Mouse (Mus musculus): ENCODE data around the gene Cdc37l1. TPM values are rescaled to one million over a fixed set of nuclear protein-coding genes. Genes with fewer than 3 reads are reported as not detected.

Cdc37l1 gene
- 42.1 and 47.1 TPM in 2 replicates for polyA plus RNA-seq (2015; fragmentation: Nextera tagmentation; extraction: Ambion mirVana)

DNA sequence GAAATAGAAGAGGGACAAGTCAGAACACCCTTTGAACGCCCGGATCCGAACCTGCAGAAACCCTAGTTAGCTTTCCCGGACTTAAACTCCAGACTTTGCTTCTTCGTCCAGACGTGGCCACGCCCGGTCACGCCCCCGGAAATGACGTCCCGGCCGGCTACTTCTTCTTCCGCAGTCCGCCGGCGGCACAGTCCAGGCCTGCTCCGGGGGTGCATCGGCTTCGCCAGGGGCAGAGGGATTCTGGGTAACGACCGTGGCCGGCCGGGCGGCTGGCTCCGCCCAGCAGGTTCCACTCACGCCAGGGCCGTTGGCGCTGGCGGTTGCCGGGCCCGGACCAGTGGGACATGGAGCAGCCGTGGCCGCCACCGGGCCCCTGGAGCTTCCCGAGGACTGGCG lies at the start of gene Cdc37l1:
Gene Cdc37l1, plus strand, starts transcription at position 159 of the 396 bp plus-strand sequence.
- peak within 1 kb of the TSS; percentile 96 for H3K4me3 ChIP-seq
- H3K4me1 ChIP-seq (replicated peaks): peaks cover 17% of the 10 kb centered on the region
- under 1% methylated on average over 37 of the region's 37 CpGs for WGBS
- ATAC-seq (ENCODE audit: low FRiP score, low read depth): peak; percentile 96
- peak within 1 kb of the TSS; percentile 65 for H3K4me2 ChIP-seq
- no peaks in the 10 kb centered on the region for H3K27me3 ChIP-seq
- no peaks in the 10 kb centered on the region for H3K36me3 ChIP-seq
- H3K9me3 ChIP-seq: no peaks in the 10 kb centered on the region
- peak within 1 kb of the TSS; percentile 90 for H3K27ac ChIP-seq (replicated peaks)
- H3K9ac ChIP-seq: peak within 1 kb of the TSS; percentile 92

DNA sequence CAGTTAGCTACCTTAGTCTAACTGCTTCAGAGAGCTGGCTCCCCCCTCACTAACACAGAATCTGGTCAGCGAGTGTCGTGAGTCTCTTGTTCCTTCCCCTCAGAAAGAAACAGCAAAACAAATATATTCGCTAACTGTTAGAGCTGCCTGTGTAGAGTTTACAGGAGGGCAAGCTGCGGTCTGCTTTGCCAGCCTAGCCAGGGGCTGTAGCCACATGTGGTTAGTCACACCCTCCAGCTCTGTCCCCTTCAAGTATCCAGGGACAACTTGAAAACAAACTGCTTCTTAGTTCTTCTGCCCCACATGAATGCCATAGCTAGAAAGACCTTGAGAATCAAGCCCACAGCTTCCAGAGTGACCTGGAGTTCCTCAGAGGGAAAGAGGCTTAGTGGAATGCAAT lies 48.9 kb upstream of the Cdc37l1 start:
- no peak for ATAC-seq (ENCODE audit: low FRiP score, low read depth)
- 73% methylated on average over 4 of the region's 4 CpGs for WGBS
- Histone ChIP-seq H3K36me3 (no peaks in the 10 kb centered on the region), H3K9me3 (no peaks in the 10 kb centered on the region), H3K4me2 (no peak overlapping the region), H3K4me3 (no peak overlapping the region), H3K4me1 (replicated peaks) (no peaks in the 10 kb centered on the region), H3K9ac (no peak overlapping the region), H3K27me3 (no peaks in the 10 kb centered on the region), H3K27ac (replicated peaks) (no peak overlapping the region)

DNA sequence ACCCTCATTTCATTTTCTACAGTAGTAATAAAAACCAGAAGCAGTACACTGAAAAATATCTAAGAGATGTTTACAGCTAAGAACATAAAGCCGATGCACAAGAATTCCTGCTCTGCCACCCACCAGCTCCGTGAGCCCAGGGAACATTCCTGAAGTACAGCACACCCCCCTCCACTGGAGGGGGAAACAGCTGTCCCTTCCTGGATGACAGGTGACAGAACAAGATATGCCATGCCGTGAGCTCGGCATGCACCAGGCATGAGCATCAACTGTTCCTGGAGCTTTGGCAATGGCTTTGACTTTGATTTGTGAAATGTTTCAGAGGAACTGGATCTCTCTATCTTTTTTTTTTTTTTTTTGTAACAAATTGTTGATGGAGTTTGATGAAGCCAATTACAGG lies 43.4 kb upstream of the Cdc37l1 start:
- no peak overlapping the region for H3K9ac ChIP-seq
- H3K4me2 ChIP-seq: no peak overlapping the region
- no peak overlapping the region for H3K27ac ChIP-seq (replicated peaks)
- H3K4me3 ChIP-seq: no peak overlapping the region
- H3K27me3 ChIP-seq: no peaks in the 10 kb centered on the region
- no peak for ATAC-seq (ENCODE audit: low FRiP score, low read depth)
- no peaks in the 10 kb centered on the region for H3K4me1 ChIP-seq (replicated peaks)
- 63% methylated on average over 4 of the region's 4 CpGs for WGBS
- no peaks in the 10 kb centered on the region for H3K9me3 ChIP-seq
- no peaks in the 10 kb centered on the region for H3K36me3 ChIP-seq

DNA sequence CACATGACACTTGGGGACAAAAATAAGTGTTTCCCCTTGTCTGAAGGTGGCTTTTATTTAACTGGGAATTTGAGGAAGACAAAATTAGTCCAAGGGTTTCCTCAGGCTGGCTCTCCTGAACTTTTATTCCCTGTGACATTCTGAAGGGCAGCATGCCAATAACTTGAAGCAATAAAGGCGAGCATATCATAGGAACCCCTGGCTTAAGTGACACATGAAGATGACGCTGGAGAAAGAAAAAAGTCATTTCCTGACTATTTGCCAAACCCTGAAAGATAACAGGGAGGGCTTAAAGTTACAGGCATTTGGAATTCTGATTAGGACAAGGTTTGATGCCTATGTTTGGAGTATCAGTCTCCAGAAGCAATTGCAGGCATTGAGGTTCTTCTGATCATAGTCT lies 42.8 kb upstream of the Cdc37l1 start:
- Histone ChIP-seq H3K36me3 (no peaks in the 10 kb centered on the region), H3K9me3 (no peaks in the 10 kb centered on the region), H3K4me3 (no peak overlapping the region), H3K27ac (replicated peaks) (no peak overlapping the region), H3K4me2 (no peak overlapping the region), H3K9ac (no peak overlapping the region), H3K4me1 (replicated peaks) (no peaks in the 10 kb centered on the region), H3K27me3 (no peaks in the 10 kb centered on the region)
- no peak for ATAC-seq (ENCODE audit: low FRiP score, low read depth)
- 67% methylated on average over 2 of the region's 2 CpGs for WGBS

DNA sequence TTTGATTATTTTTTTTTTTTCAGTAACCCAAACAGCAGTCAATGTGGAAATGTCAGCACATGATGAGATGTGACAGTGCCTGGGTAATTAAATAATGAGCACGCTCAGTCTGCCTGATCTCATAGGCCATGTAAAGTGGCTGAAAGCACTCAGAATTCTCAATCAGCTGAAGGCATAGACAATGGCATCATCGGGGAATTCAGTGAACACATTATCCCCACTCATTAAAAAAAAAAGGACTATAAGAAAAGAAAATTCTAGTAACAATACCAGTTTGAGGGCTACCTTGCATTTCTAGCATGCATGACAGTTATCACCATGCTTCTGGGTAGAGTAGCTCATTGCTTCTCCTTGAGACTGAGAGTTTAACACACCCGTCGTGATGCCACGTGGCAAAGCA lies 38.9 kb upstream of the Cdc37l1 start:
- H3K4me2 ChIP-seq: no peak overlapping the region
- no peak for ATAC-seq (ENCODE audit: low FRiP score, low read depth)
- H3K27ac ChIP-seq (replicated peaks): no peak overlapping the region

DNA sequence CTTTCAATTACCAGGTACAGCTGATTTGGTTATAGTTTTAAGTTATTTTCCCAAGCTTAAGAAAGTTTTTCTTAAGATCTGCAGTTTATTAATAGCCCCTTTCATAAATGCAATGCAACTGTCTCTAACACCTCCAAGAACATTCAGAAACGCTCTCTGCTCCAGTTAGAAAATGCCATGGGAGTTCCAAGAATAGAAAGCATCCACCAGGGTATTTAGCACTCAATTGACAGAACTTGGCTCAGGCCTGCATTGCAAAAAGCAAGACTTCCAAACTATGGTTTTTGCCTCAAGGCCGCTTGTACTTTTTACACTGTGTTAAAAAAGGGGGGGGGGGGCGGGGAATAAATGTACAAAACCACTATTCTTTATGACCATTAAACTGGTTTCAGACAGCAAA lies 27.0 kb upstream of the Cdc37l1 start:
- Histone ChIP-seq H3K4me1 (replicated peaks) (peaks cover 29% of the 10 kb centered on the region), H3K27ac (replicated peaks) (peak overlapping the region; percentile 91), H3K27me3 (no peaks in the 10 kb centered on the region), H3K4me2 (peak overlapping the region; percentile 94), H3K36me3 (no peaks in the 10 kb centered on the region), H3K9ac (no peak overlapping the region), H3K9me3 (no peaks in the 10 kb centered on the region), H3K4me3 (peak overlapping the region; percentile 86)
- ATAC-seq (ENCODE audit: low FRiP score, low read depth): no peak
- 38% methylated on average over 3 of the region's 3 CpGs for WGBS

More for the DNA sequence above, 38.9 kb upstream of the Cdc37l1 start:
- Histone ChIP-seq H3K9me3 (no peaks in the 10 kb centered on the region), H3K36me3 (no peaks in the 10 kb centered on the region), H3K4me3 (no peak overlapping the region), H3K4me1 (replicated peaks) (no peaks in the 10 kb centered on the region), H3K27me3 (no peaks in the 10 kb centered on the region), H3K9ac (no peak overlapping the region)
- WGBS: 74% methylated on average over 5 of the region's 5 CpGs

DNA sequence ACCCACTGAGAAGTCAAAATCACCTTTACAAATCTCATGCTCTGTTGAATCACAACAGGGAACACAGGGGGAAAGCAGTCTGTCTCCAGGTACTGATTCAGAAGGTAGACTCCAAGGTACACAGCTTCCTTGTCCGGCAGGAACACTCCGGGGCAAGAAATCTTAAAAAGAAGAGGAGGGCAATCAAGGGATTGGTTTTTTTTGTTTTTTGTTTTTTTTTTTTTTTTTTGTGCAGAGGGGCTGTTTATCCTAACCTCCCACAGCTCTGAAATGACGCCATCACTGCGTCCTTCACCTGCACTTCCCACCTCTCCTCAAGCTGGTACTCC lies 26.7 kb upstream of the Cdc37l1 start:
- Histone ChIP-seq H3K4me2 (peak overlapping the region; percentile 94), H3K36me3 (no peaks in the 10 kb centered on the region), H3K9ac (peak overlapping the region; percentile 90), H3K4me3 (peak overlapping the region; percentile 86), H3K27ac (replicated peaks) (peak overlapping the region; percentile 91), H3K4me1 (replicated peaks) (peaks cover 29% of the 10 kb centered on the region), H3K9me3 (no peaks in the 10 kb centered on the region), H3K27me3 (no peaks in the 10 kb centered on the region)
- WGBS: 4% methylated on average over 4 of the region's 4 CpGs
- ATAC-seq (ENCODE audit: low FRiP score, low read depth): peak; percentile 17; the same call in 1 of the 2 replicates

DNA sequence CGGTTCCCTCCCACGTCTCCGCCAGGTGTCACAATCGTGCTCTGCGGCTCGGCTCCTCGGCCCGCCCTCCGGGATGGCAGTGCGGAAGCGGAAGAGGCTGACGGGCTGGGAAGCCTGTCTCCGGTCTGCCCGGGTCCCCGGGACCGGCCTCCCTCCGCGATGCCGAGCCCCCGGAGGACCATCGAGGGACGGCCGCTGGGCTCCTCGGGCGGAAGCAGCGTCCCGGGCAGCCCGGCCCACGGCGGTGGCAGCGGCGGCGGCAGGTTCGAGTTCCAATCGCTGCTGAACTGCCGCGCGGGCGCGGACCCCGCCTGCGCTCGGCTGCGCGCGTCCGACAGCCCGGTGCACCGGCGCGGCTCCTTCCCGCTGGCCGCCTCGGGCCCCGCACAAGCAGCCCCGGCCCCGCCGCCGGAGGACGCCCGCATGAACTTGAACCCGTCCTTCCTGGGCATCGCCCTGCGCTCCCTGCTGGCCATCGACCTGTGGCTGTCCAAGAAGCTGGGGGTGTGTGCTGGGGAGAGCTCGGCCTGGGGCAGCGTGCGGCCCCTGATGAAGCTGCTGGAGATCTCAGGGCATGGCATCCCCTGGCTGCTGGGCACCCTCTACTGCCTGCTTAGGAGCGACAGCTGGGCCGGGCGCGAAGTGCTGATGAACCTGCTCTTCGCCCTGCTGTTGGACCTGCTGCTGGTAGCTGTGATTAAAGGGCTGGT lies 26.2 kb upstream of the Cdc37l1 start, which contains the start of gene Plpp6:
Gene Plpp6, plus strand, starts transcription at position 112 of the 710 bp plus-strand sequence.
- Histone ChIP-seq H3K4me3 (peak within 1 kb of the TSS; percentile 86), H3K9ac (peak within 1 kb of the TSS; percentile 90), H3K27ac (replicated peaks) (peak within 1 kb of the TSS; percentile 91), H3K4me1 (replicated peaks) (peaks cover 29% of the 10 kb centered on the region), H3K27me3 (no peaks in the 10 kb centered on the region), H3K9me3 (no peaks in the 10 kb centered on the region), H3K4me2 (peak within 1 kb of the TSS; percentile 94), H3K36me3 (no peaks in the 10 kb centered on the region)
- ATAC-seq (ENCODE audit: low FRiP score, low read depth): peak; percentile 91
- WGBS: under 1% methylated on average over 58 of the region's 73 CpGs

DNA sequence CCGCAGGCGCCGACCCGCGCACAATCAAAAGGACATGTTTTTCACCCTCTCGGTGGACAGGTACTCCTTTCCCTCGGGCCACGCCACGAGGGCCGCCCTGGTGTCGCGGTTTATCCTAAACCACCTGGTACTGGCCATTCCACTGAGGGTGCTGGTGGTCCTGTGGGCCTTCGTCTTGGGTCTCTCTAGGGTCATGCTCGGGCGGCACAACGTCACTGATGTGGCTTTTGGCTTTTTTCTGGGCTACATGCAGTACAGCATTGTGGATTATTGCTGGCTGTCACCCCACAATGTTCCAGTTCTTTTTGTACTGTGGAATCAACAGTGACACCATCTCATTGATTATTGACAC lies 25.6 kb upstream of the Cdc37l1 start:
- ATAC-seq (ENCODE audit: low FRiP score, low read depth): peak; percentile 43
- H3K9me3 ChIP-seq: no peaks in the 10 kb centered on the region
- peak overlapping the region; percentile 91 for H3K27ac ChIP-seq (replicated peaks)
- H3K4me1 ChIP-seq (replicated peaks): peaks cover 29% of the 10 kb centered on the region
- peak overlapping the region; percentile 90 for H3K9ac ChIP-seq
- peak overlapping the region; percentile 86 for H3K4me3 ChIP-seq
- H3K27me3 ChIP-seq: no peaks in the 10 kb centered on the region
- H3K4me2 ChIP-seq: peak overlapping the region; percentile 94
- WGBS: 5% methylated on average over 16 of the region's 16 CpGs
- H3K36me3 ChIP-seq: no peaks in the 10 kb centered on the region

DNA sequence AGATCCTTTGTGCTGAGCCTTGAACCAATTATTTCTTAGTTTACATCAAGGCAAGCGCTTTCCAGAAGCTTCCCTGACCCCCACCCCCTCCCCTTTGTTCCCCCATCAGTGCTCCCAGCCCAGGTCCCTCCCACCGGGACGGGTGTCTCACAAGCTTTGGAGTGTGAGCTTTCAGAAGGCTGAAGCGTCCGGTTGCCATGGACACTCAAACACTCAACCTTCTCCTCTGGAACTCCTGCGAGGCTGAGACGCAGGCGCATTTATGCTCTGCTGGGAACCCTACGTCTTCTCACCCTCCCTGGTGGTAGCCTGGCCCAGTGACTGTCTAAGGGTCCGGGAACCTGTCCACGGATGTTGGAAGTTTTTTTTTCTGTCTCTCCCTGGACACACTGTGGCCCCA lies 22.5 kb upstream of the Cdc37l1 start, which contains the start of gene 4430402I18Rik:
Gene 4430402I18Rik, minus strand, starts transcription at position 149 of the 400 bp plus-strand sequence.
- Histone ChIP-seq H3K27ac (replicated peaks) (no peak within 1 kb of the TSS), H3K4me2 (peak within 1 kb of the TSS; percentile 39), H3K9me3 (no peaks in the 10 kb centered on the region), H3K36me3 (no peaks in the 10 kb centered on the region), H3K9ac (no peak within 1 kb of the TSS), H3K4me1 (replicated peaks) (peaks cover 29% of the 10 kb centered on the region), H3K27me3 (no peaks in the 10 kb centered on the region), H3K4me3 (no peak within 1 kb of the TSS)
- WGBS: 7% methylated on average over 11 of the region's 11 CpGs
- no peak for ATAC-seq (ENCODE audit: low FRiP score, low read depth)

DNA sequence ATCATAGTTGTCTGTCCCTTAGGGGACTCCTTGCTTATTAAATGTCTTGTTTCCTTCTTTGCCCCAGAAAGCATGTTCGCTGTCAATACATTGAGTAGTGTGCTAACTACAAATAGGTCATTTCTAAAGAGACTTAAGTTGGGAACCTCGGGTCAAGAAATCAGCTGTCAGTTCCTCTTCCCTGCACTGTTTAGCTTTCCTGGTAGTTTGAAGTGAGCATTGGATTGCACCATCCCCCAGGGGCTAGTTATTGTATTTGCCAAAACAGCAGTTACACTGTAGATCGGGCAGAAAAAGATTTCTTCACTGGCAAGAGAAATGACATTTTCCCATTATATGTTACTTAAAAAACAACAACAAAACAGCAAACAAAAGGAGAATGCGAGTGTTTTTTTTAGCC lies 22.0 kb upstream of the Cdc37l1 start:
- no peak for ATAC-seq (ENCODE audit: low FRiP score, low read depth)
- Histone ChIP-seq H3K9me3 (no peaks in the 10 kb centered on the region), H3K4me1 (replicated peaks) (peaks cover 29% of the 10 kb centered on the region), H3K36me3 (no peaks in the 10 kb centered on the region), H3K9ac (no peak overlapping the region), H3K27ac (replicated peaks) (no peak overlapping the region), H3K4me2 (0 out of 2 replicates have a peak overlapping the region, but pooled peaks have one; percentile 39), H3K27me3 (no peaks in the 10 kb centered on the region), H3K4me3 (no peak overlapping the region)
- 72% methylated on average over 4 of the region's 4 CpGs for WGBS

DNA sequence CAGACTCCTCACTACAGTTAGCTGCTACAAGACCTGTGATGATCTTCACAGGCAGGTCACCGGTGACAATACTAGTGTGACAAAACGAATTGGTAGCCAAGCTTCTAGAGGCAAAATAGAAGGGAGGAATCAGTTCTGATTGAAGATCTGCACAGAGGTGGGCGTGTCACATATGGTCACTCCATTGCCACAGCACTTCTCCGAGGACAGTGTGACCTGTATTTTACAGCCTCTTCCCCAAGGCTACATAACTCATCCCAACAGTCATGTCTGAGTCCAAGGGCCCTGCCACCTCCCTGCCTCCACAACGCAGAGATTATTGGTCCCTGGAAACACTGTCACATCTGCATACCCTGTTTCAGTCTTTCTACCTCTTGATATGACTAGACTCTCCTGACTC lies 20.9 kb upstream of the Cdc37l1 start:
- WGBS: 90% methylated on average over 5 of the region's 5 CpGs
- peaks cover 24% of the 10 kb centered on the region for H3K4me1 ChIP-seq (replicated peaks)
- H3K9me3 ChIP-seq: no peaks in the 10 kb centered on the region
- H3K27me3 ChIP-seq: no peaks in the 10 kb centered on the region
- no peaks in the 10 kb centered on the region for H3K36me3 ChIP-seq
- H3K9ac ChIP-seq: no peak overlapping the region
- H3K4me2 ChIP-seq: no peak overlapping the region
- ATAC-seq (ENCODE audit: low FRiP score, low read depth): no peak
- no peak overlapping the region for H3K4me3 ChIP-seq
- H3K27ac ChIP-seq (replicated peaks): no peak overlapping the region

DNA sequence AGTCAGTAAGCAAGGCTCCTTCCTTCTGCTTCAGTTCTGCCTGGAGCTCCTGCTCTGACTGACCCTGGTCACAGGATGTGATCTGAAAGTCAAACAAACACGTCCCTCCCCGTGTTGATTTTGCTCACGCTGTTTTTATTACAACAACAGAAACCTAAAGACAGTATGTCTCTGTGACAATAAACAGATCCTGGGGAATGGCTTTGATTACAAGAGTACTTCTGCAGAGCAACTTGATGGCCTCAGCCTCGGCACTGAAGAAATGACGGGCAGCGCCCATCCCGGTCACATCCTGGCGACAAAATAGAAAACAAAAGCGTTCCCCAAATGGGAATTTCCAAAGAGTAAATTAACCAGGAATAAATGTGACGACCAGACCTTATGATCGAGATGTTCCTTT lies 19.9 kb upstream of the Cdc37l1 start:
- H3K27ac ChIP-seq (replicated peaks): no peak overlapping the region
- no peak overlapping the region for H3K4me3 ChIP-seq
- H3K4me2 ChIP-seq: no peak overlapping the region
- H3K4me1 ChIP-seq (replicated peaks): peaks cover 19% of the 10 kb centered on the region
- H3K9ac ChIP-seq: no peak overlapping the region
- WGBS: 76% methylated on average over 11 of the region's 11 CpGs
- H3K36me3 ChIP-seq: no peaks in the 10 kb centered on the region
- H3K9me3 ChIP-seq: no peaks in the 10 kb centered on the region
- ATAC-seq (ENCODE audit: low FRiP score, low read depth): no peak
- H3K27me3 ChIP-seq: no peaks in the 10 kb centered on the region
